Mouse (Mus musculus) hindbrain, embryonic 11.5 days (tissue): ENCODE results near the gene Eif5a2. TPM values are rescaled to one million over a fixed set of nuclear protein-coding genes. Genes with fewer than 3 reads are reported as not detected.
"Not testable (repeated sequence)": the region's sequence is repeated elsewhere in the genome, so short reads cannot be mapped to it uniquely, and the experiment has no call there.

ENCODE experiments used
- ATAC-seq: fragments of 200-750 bp; cut with Nextera tagmentation; 2 replicates; pipeline ENCODE4 v1.8.0; 2017; ENCODE audit warnings: mild to moderate bottlenecking, moderate TSS enrichment, moderate library complexity; ENCODE audit not compliant: low FRiP score
- DNase-seq: peaks from one replicate; pipeline ENCODE4 v3.0.0-alpha.2; 2015; ENCODE audit warnings: low spot score
- H3K27ac ChIP-seq: fragments of 300-500 bp; sonication (generic); 2 replicates; pipeline ENCODE4 v1.5.1; 2014; ENCODE audit warnings: mild to moderate bottlenecking, low read depth, low read length
- H3K27me3 ChIP-seq: fragments of 300-500 bp; sonication (generic); 2 replicates; pipeline ENCODE4 v1.6.1; 2014; ENCODE audit warnings: mild to moderate bottlenecking, low read length, moderate library complexity, mixed read lengths; ENCODE audit not compliant: control insufficient read depth, insufficient read depth
- H3K36me3 ChIP-seq: fragments of 300-500 bp; sonication (generic); 2 replicates; pipeline ENCODE4 v1.6.1; 2014; ENCODE audit warnings: mild to moderate bottlenecking, low read length, moderate library complexity, mixed read lengths; ENCODE audit not compliant: control insufficient read depth, insufficient read depth
- H3K4me1 ChIP-seq: fragments of 300-500 bp; sonication (generic); replicated peaks from 2 replicates; pipeline ENCODE4 v1.6.1; 2014; ENCODE audit warnings: low read length, mixed read lengths; ENCODE audit not compliant: control insufficient read depth, insufficient read depth
- H3K4me2 ChIP-seq: fragments of 300-500 bp; sonication (generic); replicated peaks from 2 replicates; pipeline ENCODE4 v1.6.1; 2014; ENCODE audit warnings: mild to moderate bottlenecking, low read depth, low read length
- H3K4me3 ChIP-seq: fragments of 300-500 bp; sonication (generic); 2 replicates; pipeline ENCODE4 v1.5.1; 2014; ENCODE audit warnings: low read depth, low read length
- H3K9ac ChIP-seq: fragments of 300-500 bp; sonication (generic); 2 replicates; pipeline ENCODE4 v1.6.1; 2014; ENCODE audit warnings: low read depth, low read length
- H3K9me3 ChIP-seq: fragments of 300-500 bp; sonication (generic); 2 replicates; pipeline ENCODE4 v1.6.1; 2016; ENCODE audit warnings: low read length; ENCODE audit not compliant: control insufficient read depth
- WGBS: fragments of 180-500 bp; shearing (Covaris S2); extraction: QIAGEN DNeasy Blood & Tissue Kit; methylation state at CpG from one replicate; pipeline ENCODE4 v1.1.7; 2014; 5-methylcytosine and 5-hydroxymethylcytosine counted together
- polyA plus RNA-seq: library from polyadenylated mRNA; unstranded; fragments of >200 nt; fragmentation: Nextera tagmentation; extraction: Ambion mirVana; gene quantifications from 2 replicates; pipeline ENCODE4 v1.2.1, GENCODE M21; 2014

The Eif5a2 gene
- polyA plus RNA-seq, 1 experiment from 2014 or later: 18.2 TPM

DNA sequence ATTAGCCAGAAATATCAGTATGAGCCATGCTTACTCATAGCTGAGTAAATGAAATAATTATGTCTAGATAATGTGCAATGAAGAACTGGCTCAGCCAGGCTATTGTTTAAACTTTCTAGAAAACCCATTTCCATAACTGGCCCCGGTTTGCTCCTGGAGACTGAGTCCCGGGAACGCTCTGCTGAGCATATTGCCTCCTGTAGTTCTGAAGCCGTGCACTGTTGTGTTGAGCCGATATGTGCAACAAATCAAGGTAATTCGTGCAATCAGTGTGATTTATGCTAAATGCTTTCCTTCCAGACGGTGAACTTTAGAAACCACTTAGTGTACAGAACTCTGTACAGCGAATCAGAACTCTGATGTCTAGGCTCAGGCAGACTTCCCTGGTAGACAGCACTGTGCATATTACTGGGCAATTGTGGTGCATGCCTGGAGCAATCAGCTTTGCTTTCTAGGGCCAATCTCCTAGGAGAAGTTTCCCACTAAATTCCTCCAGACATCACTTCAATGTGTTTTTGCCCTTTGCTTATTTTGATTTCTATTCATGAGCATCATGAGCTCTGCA, 19.8 kb upstream of the Eif5a2 start:
- H3K9ac ChIP-seq: no peak overlapping the region
- H3K4me1 ChIP-seq: no peaks in the 10 kb centered on the region
- ATAC-seq (no peak), DNase-seq (no peak)
- WGBS: 90% methylated on average over 8 of the region's 8 CpGs
- no peak overlapping the region for H3K27ac ChIP-seq
- no peaks in the 10 kb centered on the region for H3K9me3 ChIP-seq
- H3K4me3 ChIP-seq: no peak overlapping the region
- no peak overlapping the region for H3K4me2 ChIP-seq
- no peaks in the 10 kb centered on the region for H3K27me3 ChIP-seq
- H3K36me3 ChIP-seq: no peaks in the 10 kb centered on the region

DNA sequence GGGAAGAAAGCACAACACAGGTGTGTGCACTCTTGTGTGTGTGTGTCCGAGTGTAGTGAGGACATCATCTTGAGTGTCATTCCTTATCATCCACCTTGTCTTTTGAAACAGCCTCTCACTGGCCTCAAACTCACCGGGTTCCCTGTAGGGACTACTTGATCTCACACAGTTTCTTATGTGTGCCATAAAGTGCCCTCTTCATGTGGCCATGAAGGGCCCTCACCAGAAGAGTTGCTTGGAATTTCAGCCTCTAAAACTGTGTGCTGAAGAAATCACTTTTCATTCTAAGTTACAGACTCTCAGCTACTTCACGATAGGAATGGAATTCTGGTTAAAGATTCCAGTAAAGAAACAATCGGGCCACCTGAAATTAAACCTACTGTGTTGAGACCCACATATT, 14.1 kb upstream of the Eif5a2 start:
- H3K4me2 ChIP-seq: no peak overlapping the region
- ATAC-seq (no peak), DNase-seq (no peak)
- no peaks in the 10 kb centered on the region for H3K9me3 ChIP-seq
- no peak overlapping the region for H3K4me3 ChIP-seq
- no peak overlapping the region for H3K27ac ChIP-seq
- 91% methylated on average over 4 of the region's 4 CpGs for WGBS
- H3K9ac ChIP-seq: no peak overlapping the region
- H3K36me3 ChIP-seq: no peaks in the 10 kb centered on the region
- H3K4me1 ChIP-seq: no peaks in the 10 kb centered on the region
- H3K27me3 ChIP-seq: no peaks in the 10 kb centered on the region

- H3K27ac ChIP-seq: no peak overlapping the region
- H3K4me2 ChIP-seq: no peak overlapping the region
- H3K9ac ChIP-seq: no peak overlapping the region
- no peak for ATAC-seq
- H3K9me3 ChIP-seq: no peaks in the 10 kb centered on the region
- 79% methylated on average over 3 of the region's 3 CpGs for WGBS
- no peaks in the 10 kb centered on the region for H3K4me1 ChIP-seq
- H3K36me3 ChIP-seq: no peaks in the 10 kb centered on the region
- DNase-seq: no peak
- no peaks in the 10 kb centered on the region for H3K27me3 ChIP-seq
- H3K4me3 ChIP-seq: no peak overlapping the region
Measured at GRCm38 (mm10) chr3:28768222-28768621, 12.9 kb upstream of the Eif5a2 start.

DNA sequence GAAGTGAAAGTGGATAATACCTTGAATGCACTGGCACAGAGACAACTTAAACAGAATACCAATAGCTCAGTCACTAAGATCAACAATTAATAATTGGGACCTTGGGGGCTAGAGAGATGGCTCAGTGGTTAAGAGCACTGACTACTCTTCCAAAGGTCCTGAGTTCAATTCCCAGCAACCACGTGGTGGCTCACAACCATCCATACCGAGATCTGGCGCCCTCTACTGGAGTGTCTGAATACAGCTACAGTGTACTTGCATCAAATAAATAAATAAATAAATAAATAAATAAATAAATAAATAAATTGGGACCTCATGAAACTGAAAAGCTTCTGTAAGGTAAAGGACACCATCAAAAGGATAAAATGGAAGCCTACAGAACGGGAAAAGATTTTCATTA, 8.2 kb upstream of the Eif5a2 start:
- not testable (repeated sequence) for DNase-seq, H3K36me3 ChIP-seq, H3K4me3 ChIP-seq, H3K4me1 ChIP-seq, H3K4me2 ChIP-seq, H3K27ac ChIP-seq, H3K27me3 ChIP-seq, H3K9me3 ChIP-seq, ATAC-seq, H3K9ac ChIP-seq
- 67% methylated on average over 4 of the region's 4 CpGs for WGBS

DNA sequence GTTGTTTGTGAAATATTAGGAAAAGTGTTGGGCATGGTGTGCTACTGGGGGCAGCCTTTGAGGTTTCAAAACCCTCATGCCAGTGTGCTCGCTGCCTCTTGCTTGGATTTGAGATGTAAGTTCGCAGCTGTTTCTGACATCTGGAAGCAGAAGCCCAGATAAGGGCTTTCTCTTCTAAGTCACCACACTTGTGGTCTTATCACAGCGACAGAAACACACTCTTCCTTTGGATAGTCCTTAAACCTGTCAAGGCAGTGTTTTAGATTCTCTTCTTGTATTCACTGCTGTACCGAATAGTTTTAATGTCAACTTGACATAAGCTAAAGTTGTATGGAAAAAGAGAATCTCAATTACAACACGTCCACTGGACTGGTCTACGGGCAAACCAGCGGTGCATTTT, 5.7 kb upstream of the Eif5a2 start:
- H3K9me3 ChIP-seq: no peaks in the 10 kb centered on the region
- 88% methylated on average over 7 of the region's 7 CpGs for WGBS
- no peak overlapping the region for H3K4me3 ChIP-seq
- H3K36me3 ChIP-seq: no peaks in the 10 kb centered on the region
- no peaks in the 10 kb centered on the region for H3K27me3 ChIP-seq
- H3K4me1 ChIP-seq: no peaks in the 10 kb centered on the region
- DNase-seq (no peak), ATAC-seq (no peak)
- H3K9ac ChIP-seq: no peak overlapping the region
- H3K4me2 ChIP-seq: no peak overlapping the region
- no peak overlapping the region for H3K27ac ChIP-seq

DNA sequence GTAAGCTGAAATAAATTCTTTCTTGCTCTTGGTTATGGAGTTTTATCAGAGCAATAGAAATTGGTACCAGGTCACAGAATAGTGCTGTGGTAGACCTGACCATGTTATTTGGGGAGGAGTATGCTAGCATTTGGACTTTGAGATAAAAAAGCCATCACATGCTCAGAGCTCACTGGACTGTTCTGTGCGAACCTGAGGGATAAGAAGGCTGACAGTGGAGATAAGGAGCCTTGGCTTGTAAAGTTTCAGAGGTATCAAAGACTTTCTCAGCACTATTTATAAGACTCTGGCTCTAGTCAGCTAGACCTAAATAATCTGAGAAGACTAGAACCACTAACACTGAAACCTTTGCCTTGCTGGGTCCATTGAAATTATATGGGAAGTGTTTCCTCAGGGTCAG, 5.1 kb upstream of the Eif5a2 start:
- no peaks in the 10 kb centered on the region for H3K36me3 ChIP-seq
- DNase-seq (no peak), ATAC-seq (no peak)
- H3K4me2 ChIP-seq: no peak overlapping the region
- no peak overlapping the region for H3K27ac ChIP-seq
- H3K9me3 ChIP-seq: no peaks in the 10 kb centered on the region
- no peaks in the 10 kb centered on the region for H3K4me1 ChIP-seq
- no peak overlapping the region for H3K9ac ChIP-seq
- 93% methylated on average over 1 of the region's 1 CpGs for WGBS
- 0 out of 2 replicates have a peak, but pooled peaks cover 2% of the 10 kb centered on the region for H3K27me3 ChIP-seq
- no peak overlapping the region for H3K4me3 ChIP-seq

- H3K4me2 ChIP-seq: no peak overlapping the region
- ATAC-seq (no peak), DNase-seq (no peak)
- no peaks in the 10 kb centered on the region for H3K4me1 ChIP-seq
- no peaks in the 10 kb centered on the region for H3K36me3 ChIP-seq
- no peak overlapping the region for H3K9ac ChIP-seq
- no peak overlapping the region for H3K4me3 ChIP-seq
- 0 out of 2 replicates have a peak, but pooled peaks cover 2% of the 10 kb centered on the region for H3K27me3 ChIP-seq
- WGBS: 80% methylated on average over 1 of the region's 1 CpGs
- H3K9me3 ChIP-seq: no peaks in the 10 kb centered on the region
- no peak overlapping the region for H3K27ac ChIP-seq
Measured at GRCm38 (mm10) chr3:28776491-28776890, 4.6 kb upstream of the Eif5a2 start.

- DNase-seq: no peak
- H3K9me3 ChIP-seq: no peaks in the 10 kb centered on the region
- H3K4me2 ChIP-seq: peak overlapping the region; percentile 98
- no peak overlapping the region for H3K9ac ChIP-seq
- H3K36me3 ChIP-seq: no peaks in the 10 kb centered on the region
- 70% methylated on average over 9 of the region's 9 CpGs for WGBS
- peak; percentile 37 for ATAC-seq
- no peaks in the 10 kb centered on the region for H3K4me1 ChIP-seq
- 0 out of 2 replicates have a peak, but pooled peaks cover 2% of the 10 kb centered on the region for H3K27me3 ChIP-seq
- peak overlapping the region; percentile 79 for H3K4me3 ChIP-seq
- no peak overlapping the region for H3K27ac ChIP-seq
Measured at GRCm38 (mm10) chr3:28780511-28780910, 565 bp upstream of the Eif5a2 start.

GRCm38 (mm10) chr3:28781422-28781821, 346 bp downstream of the Eif5a2 start:
- no peaks in the 10 kb centered on the region for H3K4me1 ChIP-seq
- H3K9me3 ChIP-seq: no peaks in the 10 kb centered on the region
- peak overlapping the region; percentile 74 for H3K9ac ChIP-seq
- 0 out of 2 replicates have a peak, but pooled peaks cover 2% of the 10 kb centered on the region for H3K27me3 ChIP-seq
- DNase-seq (no peak), ATAC-seq (no peak)
- H3K4me2 ChIP-seq: peak overlapping the region; percentile 98
- H3K27ac ChIP-seq: no peak overlapping the region
- WGBS: 0% methylated on average over 32 of the region's 41 CpGs
- H3K36me3 ChIP-seq: no peaks in the 10 kb centered on the region
- H3K4me3 ChIP-seq: peak overlapping the region; percentile 79
